Mouse (Mus musculus) MEL (cell line): ENCODE data around the gene Tmco4. TPM values are rescaled to one million over a fixed set of nuclear protein-coding genes. Genes with fewer than 3 reads are reported as not detected.

Experiments used
- DNase-seq: peaks from one replicate; pipeline ENCODE4 v3.0.0; 2011; ENCODE audit warnings: low read depth, low spot score
- H3K27ac ChIP-seq: 2 replicates; pipeline ENCODE4 v1.5.1; 2012; ENCODE audit warnings: low read depth, mild to moderate bottlenecking, control low read depth, low read length, moderate library complexity; ENCODE audit not compliant: control insufficient read depth
- H3K27me3 ChIP-seq, 2 experiments: fragments of 150-350 bp in 1 of 2; sonication (generic) in 1 of 2; 2 replicates each; pipeline ENCODE4 v1.6.1; 2012; ENCODE audit warnings: low read length in 2 of 2, mild to moderate bottlenecking in 2 of 2, improper control_type of control experiment in 1 of 2, moderate library complexity in 1 of 2; ENCODE audit not compliant: insufficient read depth in 2 of 2, control insufficient read depth in 1 of 2
- H3K36me3 ChIP-seq, 2 experiments: 2 replicates each; pipeline ENCODE4 v1.6.1; 2012 to 2014; ENCODE audit warnings: low read length in 2 of 2, improper control_type of control experiment in 1 of 2, inconsistent platforms in 1 of 2, mild to moderate bottlenecking in 1 of 2; ENCODE audit not compliant: insufficient read depth in 2 of 2, control insufficient read depth in 1 of 2
- H3K4me1 ChIP-seq, 2 experiments: fragments of 150-350 bp in 1 of 2; sonication (generic) in 1 of 2; 2 replicates each; pipeline ENCODE4 v1.6.1; 2012; ENCODE audit warnings: low read length in 2 of 2, improper control_type of control experiment in 1 of 2, mild to moderate bottlenecking in 1 of 2; ENCODE audit not compliant: insufficient read depth in 2 of 2, control insufficient read depth in 1 of 2
- H3K4me3 ChIP-seq, 2 experiments: fragments of 150-350 bp in 1 of 2; sonication (generic) in 1 of 2; 2 replicates each; pipeline ENCODE4 v1.5.1; 2012; ENCODE audit warnings: low read depth in 2 of 2, low read length in 2 of 2, mild to moderate bottlenecking in 2 of 2, moderate library complexity in 2 of 2, control low read depth in 1 of 2, improper control_type of control experiment in 1 of 2; ENCODE audit not compliant: control insufficient read depth in 1 of 2, insufficient read depth in 1 of 2
- H3K79me2 ChIP-seq: 2 replicates; pipeline ENCODE4 v1.6.1; 2012; ENCODE audit warnings: mild to moderate bottlenecking, low read length, moderate library complexity; ENCODE audit not compliant: control insufficient read depth, poor library complexity, insufficient read depth
- H3K9ac ChIP-seq: 2 replicates; pipeline ENCODE4 v1.6.1; 2012; ENCODE audit warnings: low read depth, mild to moderate bottlenecking, control low read depth, low read length, moderate library complexity; ENCODE audit not compliant: control insufficient read depth, poor library complexity, severe bottlenecking
- H3K9me3 ChIP-seq: fragments of 150-350 bp; sonication (generic); replicated peaks from 2 replicates; pipeline ENCODE4 v1.6.1; 2012; ENCODE audit warnings: mild to moderate bottlenecking, low read length, improper control_type of control experiment, moderate library complexity; ENCODE audit not compliant: insufficient read depth
- BHLHE40 ChIP-seq: IDR thresholded peaks from 2 replicates; pipeline ENCODE4 v1.6.1; 2012; ENCODE audit warnings: low read depth, mild to moderate bottlenecking, inconsistent platforms, low read length, improper control_type of control experiment, borderline replicate concordance
- CHD1 ChIP-seq: IDR thresholded peaks from 2 replicates; pipeline ENCODE4 v1.6.1; 2012; ENCODE audit warnings: low read depth, mild to moderate bottlenecking, inconsistent platforms, low read length, improper control_type of control experiment
- CHD2 ChIP-seq: IDR thresholded peaks from 2 replicates; pipeline ENCODE4 v1.6.1; 2011; ENCODE audit warnings: low read length, improper control_type of control experiment
- CTCF ChIP-seq, 3 experiments: IDR thresholded peaks in 2 of 3; conservative IDR thresholded peaks in 1 of 3; 2 replicates each; pipeline ENCODE4 v1.5.1; 2011 to 2012; ENCODE audit warnings: low read length in 3 of 3, low read depth in 2 of 3, mild to moderate bottlenecking in 2 of 3, improper control_type of control experiment in 1 of 3, inconsistent platforms in 1 of 3, mixed read lengths in 1 of 3, moderate library complexity in 1 of 3; ENCODE audit not compliant: control insufficient read depth in 1 of 3, insufficient read depth in 1 of 3, poor library complexity in 1 of 3, severe bottlenecking in 1 of 3
- E2F4 ChIP-seq: IDR thresholded peaks from 2 replicates; pipeline ENCODE4 v1.6.1; 2011; ENCODE audit warnings: low read depth, low read length, improper control_type of control experiment, borderline replicate concordance
- ELF1 ChIP-seq: IDR thresholded peaks from 2 replicates; pipeline ENCODE4 v1.6.1; 2014; ENCODE audit warnings: low read depth, mild to moderate bottlenecking, inconsistent platforms, low read length, improper control_type of control experiment, moderate library complexity
- ETS1 ChIP-seq: IDR thresholded peaks from 2 replicates; pipeline ENCODE4 v1.6.1; 2012; ENCODE audit warnings: low read depth, mild to moderate bottlenecking, inconsistent platforms, low read length, improper control_type of control experiment, moderate library complexity
- GABPA ChIP-seq: IDR thresholded peaks from 2 replicates; pipeline ENCODE4 v1.6.1; 2012; ENCODE audit warnings: low read depth, mild to moderate bottlenecking, inconsistent platforms, low read length, improper control_type of control experiment, moderate library complexity
- GATA1 ChIP-seq: IDR thresholded peaks from 2 replicates; pipeline ENCODE4 v1.6.1; 2011; ENCODE audit warnings: low read depth, low read length, improper control_type of control experiment
- JUND ChIP-seq: IDR thresholded peaks from 2 replicates; pipeline ENCODE4 v1.6.1; 2011; ENCODE audit warnings: low read depth, mild to moderate bottlenecking, improper control_type of control experiment, low read length
- MAFK ChIP-seq: IDR thresholded peaks from 2 replicates; pipeline ENCODE4 v1.6.1; 2011; ENCODE audit warnings: low read depth, mild to moderate bottlenecking, low read length, improper control_type of control experiment, borderline replicate concordance
- MAX ChIP-seq: IDR thresholded peaks from 2 replicates; pipeline ENCODE4 v1.6.1; 2011; ENCODE audit warnings: low read length, improper control_type of control experiment
- MAZ ChIP-seq: IDR thresholded peaks from 2 replicates; pipeline ENCODE4 v1.6.1; 2012; ENCODE audit warnings: low read depth, mild to moderate bottlenecking, inconsistent platforms, low read length, improper control_type of control experiment
- MEF2A ChIP-seq: IDR thresholded peaks from 2 replicates; pipeline ENCODE4 v1.6.1; 2014; ENCODE audit warnings: low read depth, mild to moderate bottlenecking, inconsistent platforms, low read length, improper control_type of control experiment; ENCODE audit not compliant: poor library complexity, insufficient replicate concordance, severe bottlenecking; ENCODE audit errors: extremely low read depth
- MXI1 ChIP-seq: IDR thresholded peaks from 2 replicates; pipeline ENCODE4 v1.6.1; 2011; ENCODE audit warnings: mild to moderate bottlenecking, low read depth, low read length, improper control_type of control experiment
- MYB ChIP-seq: IDR thresholded peaks from 2 replicates; pipeline ENCODE4 v1.6.1; 2011; ENCODE audit warnings: mild to moderate bottlenecking, low read depth, low read length, improper control_type of control experiment
- MYC ChIP-seq: IDR thresholded peaks from 2 replicates; pipeline ENCODE4 v1.6.1; 2011; ENCODE audit warnings: low read depth, mild to moderate bottlenecking, low read length, improper control_type of control experiment, moderate library complexity
- NELFE ChIP-seq: IDR thresholded peaks from 2 replicates; pipeline ENCODE4 v1.6.1; 2011; ENCODE audit warnings: low read depth, low read length, improper control_type of control experiment
- NRF1 ChIP-seq: IDR thresholded peaks from 2 replicates; pipeline ENCODE4 v1.6.1; 2014; ENCODE audit warnings: low read depth, mild to moderate bottlenecking, inconsistent platforms, low read length, improper control_type of control experiment, moderate library complexity; ENCODE audit not compliant: poor library complexity, insufficient read depth, severe bottlenecking
- POLR2AphosphoS2 ChIP-seq: IDR thresholded peaks from 2 replicates; pipeline ENCODE4 v1.6.1; 2011; ENCODE audit warnings: low read length, improper control_type of control experiment
- POLR2AphosphoS5 ChIP-seq: IDR thresholded peaks from 2 replicates; pipeline ENCODE4 v1.6.1; 2012; ENCODE audit warnings: low read depth, borderline replicate concordance, mild to moderate bottlenecking, inconsistent platforms, low read length, moderate library complexity, mixed read lengths
- RAD21 ChIP-seq: IDR thresholded peaks from 2 replicates; pipeline ENCODE4 v1.6.1; 2011; ENCODE audit warnings: mild to moderate bottlenecking, low read depth, low read length, improper control_type of control experiment
- RCOR1 ChIP-seq: IDR thresholded peaks from 2 replicates; pipeline ENCODE4 v1.6.1; 2012; ENCODE audit warnings: low read depth, mild to moderate bottlenecking, inconsistent platforms, low read length, improper control_type of control experiment
- SMC3 ChIP-seq: IDR thresholded peaks from 2 replicates; pipeline ENCODE4 v1.6.1; 2011; ENCODE audit warnings: low read depth, low read length, improper control_type of control experiment
- TBP ChIP-seq: IDR thresholded peaks from 2 replicates; pipeline ENCODE4 v1.8.0; 2011; ENCODE audit warnings: low read depth, low read length, improper control_type of control experiment
- TCF12 ChIP-seq: IDR thresholded peaks from 2 replicates; pipeline ENCODE4 v1.6.1; 2014; ENCODE audit warnings: low read depth, mild to moderate bottlenecking, inconsistent platforms, low read length, improper control_type of control experiment, moderate library complexity
- UBTF ChIP-seq: IDR thresholded peaks from 2 replicates; pipeline ENCODE4 v1.6.1; 2012; ENCODE audit warnings: low read depth, mild to moderate bottlenecking, inconsistent platforms, low read length, improper control_type of control experiment, moderate library complexity, borderline replicate concordance; ENCODE audit not compliant: insufficient read depth
- USF2 ChIP-seq, 2 experiments: IDR thresholded peaks; 2 replicates each; pipeline ENCODE4 v1.6.1; 2011 to 2012; ENCODE audit warnings: improper control_type of control experiment in 2 of 2, low read length in 2 of 2, borderline replicate concordance in 1 of 2, inconsistent platforms in 1 of 2, low read depth in 1 of 2, mild to moderate bottlenecking in 1 of 2; ENCODE audit not compliant: insufficient read depth in 1 of 2
- ZC3H11A ChIP-seq: IDR thresholded peaks from 2 replicates; pipeline ENCODE4 v1.6.1; 2012; ENCODE audit warnings: low read depth, mild to moderate bottlenecking, inconsistent platforms, low read length, improper control_type of control experiment
- ZKSCAN1 ChIP-seq: IDR thresholded peaks from 2 replicates; pipeline ENCODE4 v1.6.1; 2012; ENCODE audit warnings: low read depth, mild to moderate bottlenecking, inconsistent platforms, low read length, improper control_type of control experiment, moderate library complexity
- ZMIZ1 ChIP-seq: IDR thresholded peaks from 2 replicates; pipeline ENCODE4 v1.6.1; 2012; ENCODE audit warnings: low read depth, mild to moderate bottlenecking, inconsistent platforms, low read length, improper control_type of control experiment, moderate library complexity
- polyA plus RNA-seq, 2 experiments: library from polyadenylated mRNA; stranded (reverse) in 1 of 2; unstranded in 1 of 2; fragments of >175 nt in 1 of 2; fragments of >200 nt in 1 of 2; gene quantifications; 2 replicates each; pipeline versions ENCODE4 v1.2.1 to v1.2.4; 2012; ENCODE audit warnings: low replicate concordance in 2 of 2, low read depth in 1 of 2; ENCODE audit not compliant: insufficient read length in 2 of 2, insufficient read depth in 1 of 2, missing spikeins in 1 of 2
- total RNA-seq: library from RNA; depleted of rRNA; stranded (reverse); fragments of 300-350 nt; gene quantifications from 2 replicates; pipeline ENCODE4 v1.2.3, GENCODE M21; 2012

The Tmco4 gene
- total and polyA plus RNA-seq, 3 experiments = 16.5 to 24.7 TPM; not detected in 1

GRCm38 (mm10) chr4:139001433-139001832 is 28.7 kb downstream of the Tmco4 start:
- Histone ChIP-seq H3K9me3 (no peaks in the 10 kb centered on the region), H3K9ac (no peak overlapping the region), H3K4me1 (no peaks in the 10 kb centered on the region), H3K27me3 (no peaks in the 10 kb centered on the region), H3K27ac (no peak overlapping the region), H3K4me3 (no peak overlapping the region), H3K79me2 (no peaks in the 10 kb centered on the region), H3K36me3 (peaks cover 0 to 3% of the 10 kb centered on the region in 2 experiments; a peak in 2 of 4 replicates)
- DNase-seq = no peak
- TF ChIP-seq ELF1 = no peak
- TF ChIP-seq MAZ = no peak
- TF ChIP-seq CHD1 = no peak
- no peak for TF ChIP-seq E2F4
- no peak for TF ChIP-seq MYC
- TF ChIP-seq BHLHE40 = no peak
- no peak for TF ChIP-seq CTCF (IDR thresholded peaks at IDR 0.05 in 2 of 3, conservative IDR thresholded peaks at IDR 0.05 in 1 of 3; ENCODE audit: control insufficient read depth in 1 of 3, insufficient read depth in 1 of 3, low read depth in 2 of 3, low read length in 3 of 3, poor library complexity in 1 of 3, severe bottlenecking in 1 of 3)
- TF ChIP-seq GATA1 = no peak
- no peak for TF ChIP-seq POLR2AphosphoS2
- TF ChIP-seq NRF1 = no peak
- TF ChIP-seq GABPA = no peak
- TF ChIP-seq MAFK = no peak
- TF ChIP-seq UBTF = no peak
- TF ChIP-seq ZMIZ1 = no peak
- no peak for TF ChIP-seq RAD21
- no peak for TF ChIP-seq ZC3H11A
- no peak for TF ChIP-seq ETS1
- no peak for TF ChIP-seq MXI1
- no peak for TF ChIP-seq POLR2AphosphoS5
- TF ChIP-seq MAX = no peak

DNA sequence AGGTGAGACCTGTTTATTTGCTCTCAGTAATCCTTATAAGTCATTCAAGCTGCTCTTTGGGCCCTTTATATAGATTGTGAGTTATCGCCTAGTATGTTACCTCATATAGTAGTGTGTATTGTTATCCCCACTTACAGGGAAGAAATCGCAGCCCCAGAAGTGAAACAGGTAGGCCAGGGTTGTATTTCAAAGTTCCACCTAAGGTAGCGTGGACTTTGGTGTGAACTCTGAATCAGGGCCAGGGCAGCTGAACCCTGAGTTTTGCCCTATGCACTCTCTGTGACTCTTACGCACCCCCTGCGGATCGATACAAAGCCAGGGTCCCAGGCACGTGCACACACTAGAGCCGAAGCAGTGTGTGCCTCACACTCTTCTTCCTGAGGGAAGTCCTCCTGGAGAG is 31.4 kb downstream of the Tmco4 start:
- no peak overlapping the region for H3K4me3 ChIP-seq
- no peaks in the 10 kb centered on the region for H3K27me3 ChIP-seq
- no peak overlapping the region for H3K27ac ChIP-seq
- no peaks in the 10 kb centered on the region for H3K79me2 ChIP-seq
- H3K4me1 ChIP-seq = no peaks in the 10 kb centered on the region
- no peak for DNase-seq
- no peak overlapping the region for H3K9ac ChIP-seq
- no peak for TF ChIP-seq CHD2
- no peak for TF ChIP-seq JUND
- no peak for TF ChIP-seq RCOR1
- TF ChIP-seq SMC3 = no peak
- no peak for TF ChIP-seq CHD1
- no peak for TF ChIP-seq MYB
- TF ChIP-seq RAD21 = no peak
- TF ChIP-seq TCF12 = no peak
- no peak for TF ChIP-seq MAFK
- TF ChIP-seq ZMIZ1 = no peak
- no peak for TF ChIP-seq NELFE
- no peak for TF ChIP-seq USF2 (IDR thresholded peaks at IDR 0.05; ENCODE audit: borderline replicate concordance in 1 of 2, insufficient read depth in 1 of 2, low read depth in 1 of 2, low read length in 2 of 2)
- no peak for TF ChIP-seq MAZ
- no peak for TF ChIP-seq ZKSCAN1
- no peak for TF ChIP-seq CTCF (IDR thresholded peaks at IDR 0.05 in 2 of 3, conservative IDR thresholded peaks at IDR 0.05 in 1 of 3; ENCODE audit: control insufficient read depth in 1 of 3, insufficient read depth in 1 of 3, low read depth in 2 of 3, low read length in 3 of 3, poor library complexity in 1 of 3, severe bottlenecking in 1 of 3)
- no peak for TF ChIP-seq TBP
- no peak for TF ChIP-seq MAX
- no peak for TF ChIP-seq MEF2A
- no peak for TF ChIP-seq POLR2AphosphoS2
- TF ChIP-seq ETS1 = no peak
- H3K36me3 ChIP-seq = no peaks in the 10 kb centered on the region
- H3K9me3 ChIP-seq = no peaks in the 10 kb centered on the region
